Mouse (Mus musculus) left cerebral cortex, adult 2 months (tissue): Measurements from ENCODE around the gene Dthd1. TPM values are rescaled to one million over a fixed set of nuclear protein-coding genes. Genes with fewer than 3 reads are reported as not detected.
A peak's percentile ranks its signal among the peaks of the same experiment; 100 is the strongest.

Experiments
- DNase-seq, 2 experiments: peaks; one replicate each; pipeline ENCODE4 v3.0.0; 2021 to 2022; ENCODE audit warnings: low spot score in 2 of 2, mixed read lengths in 1 of 2; ENCODE audit errors: extremely low spot score in 1 of 2
- H3K27ac ChIP-seq: fragments of 200-600 bp; 2 replicates; pipeline ENCODE4 v1.8.1; 2022
- H3K4me3 ChIP-seq: fragments of 200-600 bp; 2 replicates; pipeline ENCODE4 v1.8.1; 2022
- CTCF ChIP-seq: fragments of 200-600 bp; IDR thresholded peaks from 2 replicates; pipeline ENCODE4 v1.8.1; 2022; ENCODE audit warnings: antibody characterized with exemption, mild to moderate bottlenecking, moderate library complexity
- intact Hi-C: fragments of 180-260 bp; cut with DNase I; formaldehyde crosslinking; loops from one replicate; pipeline ENCODE4 v1.15.1; 2025
- total RNA-seq, 2 experiments: library from RNA; stranded (reverse); gene quantifications; 2 replicates each; pipeline ENCODE4 v1.2.3; 2021

Gene Dthd1
- total RNA-seq, 2 experiments from 2014 or later = not detected

- Histone ChIP-seq H3K4me3 (no peak overlapping the region), H3K27ac (no peak overlapping the region)
- no peak for TF ChIP-seq CTCF
- intact Hi-C loops = no loop called here
- DNase-seq = no peak
These were observed 2.1 kb downstream of the Dthd1 start for GRCm38 (mm10) chr5:62815741-62816140.

GRCm38 (mm10) chr5:62819567-62819966 lies 5.9 kb downstream of the Dthd1 start:
- no peak overlapping the region for H3K27ac ChIP-seq
- intact Hi-C loops = no loop called here
- no peak for TF ChIP-seq CTCF
- H3K4me3 ChIP-seq = no peak overlapping the region
- DNase-seq = no peak

GRCm38 (mm10) chr5:62820363-62821271 lies 7.0 kb downstream of the Dthd1 start:
- intact Hi-C loops = no loop called here
- no peak for TF ChIP-seq CTCF
- Histone ChIP-seq H3K27ac (no peak overlapping the region; the same call in 1 of the 2 replicates), H3K4me3 (no peak overlapping the region)
- no peak for DNase-seq

DNA sequence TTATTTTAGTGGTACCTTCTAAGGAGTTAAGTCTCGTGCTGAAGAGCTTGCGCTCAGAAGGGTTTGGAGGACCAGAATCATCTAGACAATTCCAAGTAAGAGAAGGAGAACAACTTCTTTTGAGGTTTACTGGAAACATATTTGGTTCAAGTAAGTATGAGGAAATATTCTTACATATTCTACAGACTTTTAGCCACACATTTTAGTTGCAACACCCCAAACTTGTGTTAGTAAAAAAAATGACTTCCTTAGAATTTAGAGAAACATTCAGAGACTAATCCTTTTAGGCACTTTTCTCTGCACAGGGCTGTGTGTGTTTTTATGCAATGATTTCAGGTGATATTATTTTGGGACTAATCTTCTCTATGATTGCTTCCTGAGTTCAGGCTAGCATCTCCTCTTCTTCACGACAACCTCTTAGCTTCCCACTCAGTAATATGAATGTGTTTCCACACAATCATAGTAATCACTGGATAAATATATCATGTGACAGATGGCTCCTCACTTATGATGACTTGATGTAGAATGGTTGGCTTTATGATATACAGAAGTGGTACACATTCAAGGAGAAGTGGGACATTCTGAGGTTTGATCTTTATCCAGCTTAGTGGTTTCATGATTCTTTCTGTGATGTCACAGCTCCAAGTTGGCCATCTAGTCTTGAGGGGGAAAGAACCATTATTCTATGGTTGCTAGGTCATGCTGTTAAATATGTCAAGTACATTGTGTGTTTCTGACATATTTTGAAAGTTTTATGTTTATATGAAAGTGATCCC lies 29.5 kb downstream of the Dthd1 start:
- intact Hi-C loops = no loop called here
- TF ChIP-seq CTCF = no peak

GRCm38 (mm10) chr5:62846571-62847131 lies 33.0 kb downstream of the Dthd1 start:
- Histone ChIP-seq H3K27ac (no peak overlapping the region), H3K4me3 (no peak overlapping the region)
- intact Hi-C loops = no loop called here
- no peak for DNase-seq
- no peak for TF ChIP-seq CTCF

More for the DNA sequence above, 29.5 kb downstream of the Dthd1 start:
- Histone ChIP-seq H3K27ac (no peak overlapping the region), H3K4me3 (no peak overlapping the region)
- DNase-seq = no peak

- Histone ChIP-seq H3K4me3 (no peak overlapping the region), H3K27ac (no peak overlapping the region)
- intact Hi-C loops = no loop called here
- DNase-seq = no peak
- no peak for TF ChIP-seq CTCF
These were observed 37.7 kb downstream of the Dthd1 start for GRCm38 (mm10) chr5:62851337-62851736.

GRCm38 (mm10) chr5:62854361-62854844 lies 40.8 kb downstream of the Dthd1 start:
- intact Hi-C loops = no loop called here
- no peak for TF ChIP-seq CTCF
- no peak overlapping the region for H3K4me3 ChIP-seq
- no peak for DNase-seq
- no peak overlapping the region for H3K27ac ChIP-seq

DNA sequence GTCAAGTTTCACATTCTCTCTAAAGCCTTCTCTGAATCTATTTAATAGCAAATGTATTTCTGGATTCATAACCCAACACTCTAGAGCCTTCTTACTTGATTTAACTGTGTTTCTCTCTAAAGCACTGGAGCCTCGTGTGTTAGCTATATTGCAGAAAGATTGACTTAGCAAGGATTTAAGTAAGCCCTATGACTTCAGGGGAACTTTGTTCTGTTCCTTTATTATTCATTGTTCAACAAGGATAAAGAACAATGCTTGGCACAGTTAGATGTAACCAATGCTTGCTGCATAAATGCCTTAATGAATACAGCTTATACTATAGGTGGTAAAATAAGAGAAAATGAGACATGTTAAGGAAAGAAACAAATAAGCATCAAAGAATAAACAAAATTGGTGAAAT lies 43.9 kb downstream of the Dthd1 start:
- Histone ChIP-seq H3K27ac (no peak overlapping the region), H3K4me3 (no peak overlapping the region)
- no peak for DNase-seq
- no peak for TF ChIP-seq CTCF
- intact Hi-C loops = no loop called here

DNA sequence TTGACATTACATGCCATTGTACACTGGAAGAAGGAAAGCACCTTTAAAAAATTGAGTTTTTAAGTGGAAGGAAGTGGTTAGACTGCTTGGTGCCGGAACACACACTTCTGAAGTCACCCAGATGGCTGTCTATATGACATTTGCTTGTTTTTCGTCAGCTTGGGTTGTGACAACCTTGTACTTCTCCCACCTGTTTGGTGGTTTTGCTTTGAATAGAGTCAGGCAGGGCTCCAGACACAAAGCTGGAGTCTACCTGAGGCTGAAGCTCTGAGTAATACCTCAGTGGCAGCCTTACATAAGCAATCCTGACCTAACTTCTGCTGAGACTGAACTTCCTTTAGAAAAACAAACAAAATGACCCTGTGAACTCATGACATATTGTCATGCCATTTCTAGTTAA lies 44.7 kb downstream of the Dthd1 start:
- no peak for TF ChIP-seq CTCF
- DNase-seq = no peak
- no peak overlapping the region for H3K4me3 ChIP-seq
- intact Hi-C loops = no loop called here
- no peak overlapping the region for H3K27ac ChIP-seq

GRCm38 (mm10) chr5:62864348-62864747 lies 50.7 kb downstream of the Dthd1 start:
- TF ChIP-seq CTCF = no peak
- intact Hi-C loops = no loop called here
- H3K27ac ChIP-seq = 0 out of 2 replicates have a peak overlapping the region, but pooled peaks have one; percentile 15
- no peak overlapping the region for H3K4me3 ChIP-seq
- no peak for DNase-seq

- TF ChIP-seq CTCF = no peak
- intact Hi-C loops = no loop called here
These were observed 53.4 kb downstream of the Dthd1 start for GRCm38 (mm10) chr5:62867003-62867402.

GRCm38 (mm10) chr5:62879530-62879929 lies 65.9 kb downstream of the Dthd1 start:
- Histone ChIP-seq H3K4me3 (no peak overlapping the region), H3K27ac (no peak overlapping the region)
- DNase-seq = no peak
- intact Hi-C loops = no loop called here
- TF ChIP-seq CTCF = no peak

More at GRCm38 (mm10) chr5:62867003-62867402, 53.4 kb downstream of the Dthd1 start:
- no peak overlapping the region for H3K27ac ChIP-seq
- DNase-seq = no peak
- no peak overlapping the region for H3K4me3 ChIP-seq
